Mouse (Mus musculus) heart, postnatal 0 days (tissue): ENCODE measurements around the gene Pde4d.

Source experiments
- CTCF ChIP-seq: IDR thresholded peaks from 2 replicates; pipeline ENCODE4 v1.5.1; 2016; ENCODE audit warnings: antibody characterized with exemption, control low read depth, low read depth
- EP300 ChIP-seq: IDR thresholded peaks from 2 replicates; pipeline ENCODE4 v1.6.1; 2016; ENCODE audit warnings: antibody characterized with exemption, low read depth

- TF ChIP-seq CTCF (no peak), EP300 (no peak)
Observed at GRCm38 (mm10) chr13:109924771-109925170, 1475.0 kb downstream of the Pde4d start.
